Mouse (Mus musculus): ENCODE measurements around the gene Cdk5rap2. TPM values are rescaled to one million over a fixed set of nuclear protein-coding genes. Genes with fewer than 3 reads are reported as not detected.

Gene Cdk5rap2
- 23.3 and 23.4 TPM in 2 replicates for polyA plus RNA-seq (2014; fragmentation: Nextera tagmentation; extraction: Ambion mirVana)

GRCm38 (mm10) chr4:70409994-70410721, at the start of gene Cdk5rap2:
Gene Cdk5rap2 (minus strand): TSS chr4:70410443.
- no peaks in the 10 kb centered on the region for H3K9me3 ChIP-seq (replicated peaks; ENCODE audit: control insufficient read depth, low read length)

GRCm38 (mm10) chr4:70452161-70452560, 41.9 kb upstream of the Cdk5rap2 start:
- H3K36me3 ChIP-seq (replicated peaks; ENCODE audit: control insufficient read depth, insufficient read depth, low read depth, low read length) = no peaks in the 10 kb centered on the region
- H3K27ac ChIP-seq (replicated peaks; ENCODE audit: low read depth, low read length) = no peak overlapping the region
- H3K9ac ChIP-seq (replicated peaks; ENCODE audit: low read length) = no peak overlapping the region
- no peaks in the 10 kb centered on the region for H3K4me1 ChIP-seq (ENCODE audit: control insufficient read depth, insufficient read depth, low read length)
- no peaks in the 10 kb centered on the region for H3K9me3 ChIP-seq (replicated peaks; ENCODE audit: control insufficient read depth, low read length)
- no peak overlapping the region for H3K4me2 ChIP-seq (ENCODE audit: low read depth, low read length)
- no peak overlapping the region for H3K4me3 ChIP-seq (ENCODE audit: low read depth, low read length)
- no peak for DNase-seq (ENCODE audit: low spot score)
- ATAC-seq (replicated peaks; ENCODE audit: insufficient number of reproducible peaks, low FRiP score, low TSS enrichment, low read depth) = no peak
- WGBS = 93% methylated on average over 3 of the region's 3 CpGs
- no peaks in the 10 kb centered on the region for H3K27me3 ChIP-seq (ENCODE audit: control insufficient read depth, insufficient read depth, low read length)

More at GRCm38 (mm10) chr4:70409994-70410721, at the start of gene Cdk5rap2:
- Histone ChIP-seq H3K4me1 (ENCODE audit: control insufficient read depth, insufficient read depth, low read length) (no peaks in the 10 kb centered on the region), H3K27ac (replicated peaks; ENCODE audit: low read depth, low read length) (peak within 1 kb of the TSS; percentile 56; the same call in 1 of the 2 replicates), H3K36me3 (replicated peaks; ENCODE audit: control insufficient read depth, insufficient read depth, low read depth, low read length) (no peaks in the 10 kb centered on the region), H3K9ac (replicated peaks; ENCODE audit: low read length) (peak within 1 kb of the TSS; percentile 89), H3K27me3 (ENCODE audit: control insufficient read depth, insufficient read depth, low read length) (no peaks in the 10 kb centered on the region), H3K4me3 (ENCODE audit: low read depth, low read length) (peak within 1 kb of the TSS; percentile 78), H3K4me2 (ENCODE audit: low read depth, low read length) (peak within 1 kb of the TSS; percentile 54)
- DNase-seq (ENCODE audit: low spot score) (peak; percentile 97), ATAC-seq (replicated peaks; ENCODE audit: insufficient number of reproducible peaks, low FRiP score, low TSS enrichment, low read depth) (peak; percentile 98)
- under 1% methylated on average over 55 of the region's 55 CpGs for WGBS

GRCm38 (mm10) chr4:70451750-70452149, 41.5 kb upstream of the Cdk5rap2 start:
- Histone ChIP-seq H3K27me3 (ENCODE audit: control insufficient read depth, insufficient read depth, low read length) (no peaks in the 10 kb centered on the region), H3K36me3 (replicated peaks; ENCODE audit: control insufficient read depth, insufficient read depth, low read depth, low read length) (no peaks in the 10 kb centered on the region), H3K4me2 (ENCODE audit: low read depth, low read length) (no peak overlapping the region), H3K27ac (replicated peaks; ENCODE audit: low read depth, low read length) (no peak overlapping the region), H3K9me3 (replicated peaks; ENCODE audit: control insufficient read depth, low read length) (no peaks in the 10 kb centered on the region), H3K9ac (replicated peaks; ENCODE audit: low read length) (no peak overlapping the region), H3K4me3 (ENCODE audit: low read depth, low read length) (no peak overlapping the region), H3K4me1 (ENCODE audit: control insufficient read depth, insufficient read depth, low read length) (no peaks in the 10 kb centered on the region)
- WGBS = 2% methylated on average over 2 of the region's 2 CpGs
- ATAC-seq (replicated peaks; ENCODE audit: insufficient number of reproducible peaks, low FRiP score, low TSS enrichment, low read depth) = no peak
- DNase-seq (ENCODE audit: low spot score) = peak; percentile 74

- no peak overlapping the region for H3K27ac ChIP-seq (replicated peaks; ENCODE audit: low read depth, low read length)
- DNase-seq (ENCODE audit: low spot score) (no peak), ATAC-seq (replicated peaks; ENCODE audit: insufficient number of reproducible peaks, low FRiP score, low TSS enrichment, low read depth) (no peak)
- H3K36me3 ChIP-seq (replicated peaks; ENCODE audit: control insufficient read depth, insufficient read depth, low read depth, low read length) = no peaks in the 10 kb centered on the region
- WGBS = 72% methylated on average over 1 of the region's 1 CpGs
- no peaks in the 10 kb centered on the region for H3K9me3 ChIP-seq (replicated peaks; ENCODE audit: control insufficient read depth, low read length)
- H3K27me3 ChIP-seq (ENCODE audit: control insufficient read depth, insufficient read depth, low read length) = no peaks in the 10 kb centered on the region
- H3K9ac ChIP-seq (replicated peaks; ENCODE audit: low read length) = no peak overlapping the region
- H3K4me2 ChIP-seq (ENCODE audit: low read depth, low read length) = no peak overlapping the region
- no peak overlapping the region for H3K4me3 ChIP-seq (ENCODE audit: low read depth, low read length)
- H3K4me1 ChIP-seq (ENCODE audit: control insufficient read depth, insufficient read depth, low read length) = no peaks in the 10 kb centered on the region
These were observed 39.4 kb upstream of the Cdk5rap2 start for GRCm38 (mm10) chr4:70449668-70450067.

- H3K4me2 ChIP-seq (ENCODE audit: low read depth, low read length) = no peak overlapping the region
- DNase-seq (ENCODE audit: low spot score) (no peak), ATAC-seq (replicated peaks; ENCODE audit: insufficient number of reproducible peaks, low FRiP score, low TSS enrichment, low read depth) (no peak)
- H3K9me3 ChIP-seq (replicated peaks; ENCODE audit: control insufficient read depth, low read length) = no peaks in the 10 kb centered on the region
- H3K36me3 ChIP-seq (replicated peaks; ENCODE audit: control insufficient read depth, insufficient read depth, low read depth, low read length) = no peaks in the 10 kb centered on the region
- no peak overlapping the region for H3K27ac ChIP-seq (replicated peaks; ENCODE audit: low read depth, low read length)
- no peaks in the 10 kb centered on the region for H3K4me1 ChIP-seq (ENCODE audit: control insufficient read depth, insufficient read depth, low read length)
- no peaks in the 10 kb centered on the region for H3K27me3 ChIP-seq (ENCODE audit: control insufficient read depth, insufficient read depth, low read length)
- no peak overlapping the region for H3K4me3 ChIP-seq (ENCODE audit: low read depth, low read length)
- WGBS = 87% methylated on average over 3 of the region's 3 CpGs
- no peak overlapping the region for H3K9ac ChIP-seq (replicated peaks; ENCODE audit: low read length)
These were observed 36.5 kb upstream of the Cdk5rap2 start for GRCm38 (mm10) chr4:70446774-70447173.

GRCm38 (mm10) chr4:70420202-70420601, 10.0 kb upstream of the Cdk5rap2 start:
- Histone ChIP-seq H3K9ac (replicated peaks; ENCODE audit: low read length) (no peak overlapping the region), H3K36me3 (replicated peaks; ENCODE audit: control insufficient read depth, insufficient read depth, low read depth, low read length) (no peaks in the 10 kb centered on the region), H3K4me1 (ENCODE audit: control insufficient read depth, insufficient read depth, low read length) (no peaks in the 10 kb centered on the region), H3K27ac (replicated peaks; ENCODE audit: low read depth, low read length) (no peak overlapping the region), H3K4me2 (ENCODE audit: low read depth, low read length) (no peak overlapping the region), H3K4me3 (ENCODE audit: low read depth, low read length) (no peak overlapping the region), H3K9me3 (replicated peaks; ENCODE audit: control insufficient read depth, low read length) (no peaks in the 10 kb centered on the region), H3K27me3 (ENCODE audit: control insufficient read depth, insufficient read depth, low read length) (no peaks in the 10 kb centered on the region)
- 65% methylated on average over 2 of the region's 2 CpGs for WGBS
- DNase-seq (ENCODE audit: low spot score) = no peak
- no peak for ATAC-seq (replicated peaks; ENCODE audit: insufficient number of reproducible peaks, low FRiP score, low TSS enrichment, low read depth)

- WGBS = 16% methylated on average over 2 of the region's 2 CpGs
- H3K9me3 ChIP-seq (replicated peaks; ENCODE audit: control insufficient read depth, low read length) = no peaks in the 10 kb centered on the region
- H3K9ac ChIP-seq (replicated peaks; ENCODE audit: low read length) = no peak overlapping the region
- DNase-seq (ENCODE audit: low spot score) (peak; percentile 80), ATAC-seq (replicated peaks; ENCODE audit: insufficient number of reproducible peaks, low FRiP score, low TSS enrichment, low read depth) (no peak)
- H3K4me2 ChIP-seq (ENCODE audit: low read depth, low read length) = no peak overlapping the region
- no peaks in the 10 kb centered on the region for H3K27me3 ChIP-seq (ENCODE audit: control insufficient read depth, insufficient read depth, low read length)
- H3K4me3 ChIP-seq (ENCODE audit: low read depth, low read length) = no peak overlapping the region
- H3K4me1 ChIP-seq (ENCODE audit: control insufficient read depth, insufficient read depth, low read length) = no peaks in the 10 kb centered on the region
- H3K27ac ChIP-seq (replicated peaks; ENCODE audit: low read depth, low read length) = no peak overlapping the region
- H3K36me3 ChIP-seq (replicated peaks; ENCODE audit: control insufficient read depth, insufficient read depth, low read depth, low read length) = no peaks in the 10 kb centered on the region
These were observed 1.9 kb upstream of the Cdk5rap2 start for GRCm38 (mm10) chr4:70412126-70412525.

GRCm38 (mm10) chr4:70409456-70409855, 787 bp downstream of the Cdk5rap2 start:
- Histone ChIP-seq H3K9me3 (replicated peaks; ENCODE audit: control insufficient read depth, low read length) (no peaks in the 10 kb centered on the region), H3K27ac (replicated peaks; ENCODE audit: low read depth, low read length) (no peak overlapping the region), H3K36me3 (replicated peaks; ENCODE audit: control insufficient read depth, insufficient read depth, low read depth, low read length) (no peaks in the 10 kb centered on the region), H3K4me1 (ENCODE audit: control insufficient read depth, insufficient read depth, low read length) (no peaks in the 10 kb centered on the region), H3K9ac (replicated peaks; ENCODE audit: low read length) (peak overlapping the region; percentile 89), H3K4me3 (ENCODE audit: low read depth, low read length) (peak overlapping the region; percentile 78), H3K27me3 (ENCODE audit: control insufficient read depth, insufficient read depth, low read length) (no peaks in the 10 kb centered on the region), H3K4me2 (ENCODE audit: low read depth, low read length) (peak overlapping the region; percentile 54)
- DNase-seq (ENCODE audit: low spot score) (no peak), ATAC-seq (replicated peaks; ENCODE audit: insufficient number of reproducible peaks, low FRiP score, low TSS enrichment, low read depth) (no peak)
- WGBS = 25% methylated on average over 9 of the region's 9 CpGs
